ENCODE assay signal across 17 mouse cellular contexts in the genomic region with DNA sequence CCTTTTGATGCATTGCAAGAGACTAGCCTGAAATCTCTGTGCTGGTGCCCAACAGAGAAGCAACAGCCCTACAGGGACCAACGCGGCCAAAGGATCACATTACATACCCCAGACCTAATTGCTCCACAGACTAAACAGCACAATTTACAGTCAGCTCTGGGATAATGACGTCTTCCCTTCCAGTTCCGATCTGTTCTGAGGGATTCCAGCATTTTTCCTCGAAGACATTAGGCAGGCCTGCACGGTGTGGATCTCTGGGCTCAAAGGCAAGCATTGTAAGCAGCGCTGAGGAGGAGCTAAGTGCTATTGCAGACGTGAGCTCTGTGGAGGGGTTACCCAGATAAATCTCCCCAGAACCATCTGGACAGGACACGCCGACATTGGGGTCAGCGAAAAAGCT. TPM values are rescaled to one million over a fixed set of nuclear protein-coding genes. Genes with fewer than 3 reads are reported as not detected.
DNase-seq lines count a peak whose midpoint lies in the region; ATAC-seq and TF ChIP-seq lines count a peak whose summit lies in the region.
"Had no signal": no experiment of that assay in that cellular context is flagged by ENCODE, and none has a peak within 500 bp of the region (broad histone marks: within the 10 kb centered on the region; RNA-seq: fewer than 3 reads in every experiment).

No protein-coding gene starts in this region.

- TF ChIP-seq POLR2A in limb, embryonic 14.5 days (IDR thresholded peaks at IDR 0.05; ENCODE audit: borderline replicate concordance, extremely low read depth, insufficient read depth, insufficient read length), result no peak

- no peaks in the 10 kb centered on the region for H3K36me3 ChIP-seq in intestine, embryonic 15.5 days
- H3K36me3 ChIP-seq in intestine, embryonic 16.5 days (ENCODE audit: control insufficient read depth, insufficient read depth, low read length), result no peaks in the 10 kb centered on the region
- H3K36me3 ChIP-seq in embryonic facial prominence, embryonic 11.5 days (replicated peaks; ENCODE audit: control insufficient read depth, insufficient read depth, low read depth, low read length), result no peaks in the 10 kb centered on the region
- no peaks in the 10 kb centered on the region for H3K36me3 ChIP-seq in limb, embryonic 14.5 days (ENCODE audit: control insufficient read depth, insufficient read depth, low read length)
- H3K36me3 ChIP-seq in forebrain, embryonic 12.5 days (replicated peaks), result no peaks in the 10 kb centered on the region
- H3K36me3 ChIP-seq: hindbrain, embryonic 15.5 days; neural tube, embryonic 12.5 days had no signal

- no peak overlapping the region for H3K27ac ChIP-seq in intestine, embryonic 15.5 days
- H3K27ac ChIP-seq in intestine, embryonic 16.5 days (ENCODE audit: low read length), result no peak overlapping the region
- H3K27ac ChIP-seq in embryonic facial prominence, embryonic 11.5 days (replicated peaks; ENCODE audit: low read depth, low read length), result no peak overlapping the region
- H3K27ac ChIP-seq in limb, embryonic 14.5 days (replicated peaks; ENCODE audit: low read depth, low read length), result no peak overlapping the region
- H3K27ac ChIP-seq in forebrain, embryonic 12.5 days, result no peak overlapping the region
- H3K27ac ChIP-seq: hindbrain, embryonic 15.5 days; neural tube, embryonic 12.5 days had no signal

- no peak overlapping the region for H3K4me3 ChIP-seq in intestine, embryonic 15.5 days (replicated peaks)
- no peak overlapping the region for H3K4me3 ChIP-seq in intestine, embryonic 16.5 days (ENCODE audit: low read length)
- H3K4me3 ChIP-seq in embryonic facial prominence, embryonic 11.5 days (ENCODE audit: low read depth, low read length), result no peak overlapping the region
- no peak overlapping the region for H3K4me3 ChIP-seq in limb, embryonic 14.5 days (replicated peaks; ENCODE audit: low read length)
- H3K4me3 ChIP-seq in forebrain, embryonic 12.5 days (replicated peaks), result no peak overlapping the region
- H3K4me3 ChIP-seq: hindbrain, embryonic 15.5 days; neural tube, embryonic 12.5 days had no signal

- H3K27me3 ChIP-seq in intestine, embryonic 15.5 days (replicated peaks), result no peaks in the 10 kb centered on the region
- H3K27me3 ChIP-seq in intestine, embryonic 16.5 days (replicated peaks; ENCODE audit: control insufficient read depth, insufficient read depth, low read length), result no peaks in the 10 kb centered on the region
- no peaks in the 10 kb centered on the region for H3K27me3 ChIP-seq in embryonic facial prominence, embryonic 11.5 days (ENCODE audit: control insufficient read depth, insufficient read depth, low read length)
- H3K27me3 ChIP-seq in limb, embryonic 14.5 days (ENCODE audit: control insufficient read depth, insufficient read depth, low read length), result no peaks in the 10 kb centered on the region
- no peaks in the 10 kb centered on the region for H3K27me3 ChIP-seq in forebrain, embryonic 12.5 days
- H3K27me3 ChIP-seq: hindbrain, embryonic 15.5 days; neural tube, embryonic 12.5 days; Patski had no signal

- peak; percentile 14 for DNase-seq in MN1 (ENCODE audit: low spot score)
- DNase-seq in embryonic facial prominence, embryonic 11.5 days (ENCODE audit: low spot score), result peak; percentile 66
- no peak for DNase-seq in limb, embryonic 14.5 days (ENCODE audit: low spot score)
- DNase-seq in retina, postnatal 1 day, result no peak
- no peak for DNase-seq in ovary, adult 18-20 months (ENCODE audit: low spot score)
- DNase-seq: adrenal gland, postnatal 36 days; cerebellum, postnatal 10 days; heart, postnatal 10 days; liver, postnatal 0 days; midbrain, embryonic 14.5 days had no signal

- H3K4me1 ChIP-seq in intestine, embryonic 15.5 days (replicated peaks), result no peaks in the 10 kb centered on the region
- no peaks in the 10 kb centered on the region for H3K4me1 ChIP-seq in intestine, embryonic 16.5 days (ENCODE audit: control insufficient read depth, insufficient read depth, low read length)
- H3K4me1 ChIP-seq in embryonic facial prominence, embryonic 11.5 days (ENCODE audit: control insufficient read depth, insufficient read depth, low read length), result no peaks in the 10 kb centered on the region
- peaks cover 6% of the 10 kb centered on the region for H3K4me1 ChIP-seq in limb, embryonic 14.5 days (ENCODE audit: control insufficient read depth, insufficient read depth, low read length)
- H3K4me1 ChIP-seq in forebrain, embryonic 12.5 days, result no peaks in the 10 kb centered on the region
- H3K4me1 ChIP-seq: hindbrain, embryonic 15.5 days; neural tube, embryonic 12.5 days had no signal

- peak; percentile 73 for ATAC-seq in intestine, embryonic 15.5 days
- no peak for ATAC-seq in intestine, embryonic 16.5 days
- ATAC-seq in embryonic facial prominence, embryonic 11.5 days (replicated peaks; ENCODE audit: insufficient number of reproducible peaks, low FRiP score, low TSS enrichment, low read depth), result no peak; the same call in 1 of the 2 replicates
- ATAC-seq in limb, embryonic 14.5 days (ENCODE audit: low FRiP score, low read depth), result peak; percentile 26; the same call in 1 of the 2 replicates
- ATAC-seq in forebrain, embryonic 12.5 days (ENCODE audit: low FRiP score), result no peak
- ATAC-seq: forebrain, embryonic 14.5 days; liver, postnatal 0 days; Patski had no signal

- 27% methylated on average over 11 of the region's 11 CpGs for WGBS in intestine, embryonic 15.5 days
- WGBS in intestine, embryonic 16.5 days, result 43% methylated on average over 11 of the region's 11 CpGs
- WGBS in embryonic facial prominence, embryonic 11.5 days, result 47% methylated on average over 11 of the region's 11 CpGs
- WGBS in limb, embryonic 14.5 days, result 12% methylated on average over 11 of the region's 11 CpGs
- WGBS in forebrain, embryonic 12.5 days, result 83% methylated on average over 11 of the region's 11 CpGs

- H3K9me3 ChIP-seq in intestine, embryonic 15.5 days, result no peaks in the 10 kb centered on the region
- H3K9me3 ChIP-seq in intestine, embryonic 16.5 days (ENCODE audit: control insufficient read depth, low read length), result no peaks in the 10 kb centered on the region
- H3K9me3 ChIP-seq in embryonic facial prominence, embryonic 11.5 days (replicated peaks; ENCODE audit: control insufficient read depth, low read length), result no peaks in the 10 kb centered on the region
- H3K9me3 ChIP-seq in limb, embryonic 14.5 days (ENCODE audit: control insufficient read depth, low read length), result no peaks in the 10 kb centered on the region
- H3K9me3 ChIP-seq in forebrain, embryonic 12.5 days, result no peaks in the 10 kb centered on the region
- H3K9me3 ChIP-seq: hindbrain, embryonic 15.5 days; neural tube, embryonic 12.5 days had no signal

- no peak overlapping the region for H3K9ac ChIP-seq in intestine, embryonic 15.5 days
- no peak overlapping the region for H3K9ac ChIP-seq in intestine, embryonic 16.5 days (ENCODE audit: low read depth, low read length)
- no peak overlapping the region for H3K9ac ChIP-seq in embryonic facial prominence, embryonic 11.5 days (replicated peaks; ENCODE audit: low read length)
- H3K9ac ChIP-seq in limb, embryonic 14.5 days (ENCODE audit: low read depth, low read length, severe bottlenecking), result no peak overlapping the region
- H3K9ac ChIP-seq in forebrain, embryonic 12.5 days, result no peak overlapping the region
- H3K9ac ChIP-seq: hindbrain, embryonic 15.5 days; liver, postnatal 0 days; neural tube, embryonic 12.5 days had no signal

- no peak overlapping the region for H3K4me2 ChIP-seq in intestine, embryonic 15.5 days (replicated peaks)
- no peak overlapping the region for H3K4me2 ChIP-seq in intestine, embryonic 16.5 days (ENCODE audit: low read depth, low read length)
- H3K4me2 ChIP-seq in embryonic facial prominence, embryonic 11.5 days (ENCODE audit: low read depth, low read length), result no peak overlapping the region
- no peak overlapping the region for H3K4me2 ChIP-seq in limb, embryonic 14.5 days (replicated peaks; ENCODE audit: low read depth, low read length, severe bottlenecking)
- H3K4me2 ChIP-seq in forebrain, embryonic 12.5 days, result no peak overlapping the region
- H3K4me2 ChIP-seq: hindbrain, embryonic 15.5 days; neural tube, embryonic 12.5 days had no signal

RNA-seq across cellular contexts. Expression of a gene that starts 18.3 kb away (rescaled TPM):
- 3.7 and 3.9 TPM in 2 replicates for polyA plus RNA-seq in intestine, embryonic 15.5 days (2015; fragmentation: Nextera tagmentation; extraction: Ambion mirVana)
- 3.3 and 3.5 TPM in 2 replicates for polyA plus RNA-seq in intestine, embryonic 16.5 days (2015; fragmentation: Nextera tagmentation; extraction: Ambion mirVana)
- polyA plus RNA-seq in embryonic facial prominence, embryonic 11.5 days (2014; fragmentation: Nextera tagmentation; extraction: Ambion mirVana), result 7.0 TPM in 2 replicates
- polyA plus RNA-seq in limb, embryonic 14.5 days (2012; rRNA removed), result 30.0 and 34.0 TPM in 2 replicates
- 8.7 and 11.6 TPM in 2 replicates for polyA plus RNA-seq in limb, embryonic 14.5 days (2014; fragmentation: Nextera tagmentation; extraction: Ambion mirVana)
- polyA plus RNA-seq in forebrain, embryonic 12.5 days (2016; fragmentation: Nextera tagmentation; extraction: Ambion mirVana), result 1.5 and 2.0 TPM in 2 replicates

RNA-seq across cellular contexts. Expression of a gene that starts 32.5 kb away (rescaled TPM):
- polyA plus RNA-seq in intestine, embryonic 15.5 days (2015; fragmentation: Nextera tagmentation; extraction: Ambion mirVana), result 0.97 and 1.1 TPM in 2 replicates
- 1.1 and 1.2 TPM in 2 replicates for polyA plus RNA-seq in intestine, embryonic 16.5 days (2015; fragmentation: Nextera tagmentation; extraction: Ambion mirVana)
- polyA plus RNA-seq in embryonic facial prominence, embryonic 11.5 days (2014; fragmentation: Nextera tagmentation; extraction: Ambion mirVana), result 1.9 and 3.1 TPM in 2 replicates
- 0.78 and 1.1 TPM in 2 replicates for polyA plus RNA-seq in limb, embryonic 14.5 days (2012; rRNA removed)
- 1.1 and 1.9 TPM in 2 replicates for polyA plus RNA-seq in limb, embryonic 14.5 days (2014; fragmentation: Nextera tagmentation; extraction: Ambion mirVana)
- 2.8 and 3.1 TPM in 2 replicates for polyA plus RNA-seq in forebrain, embryonic 12.5 days (2016; fragmentation: Nextera tagmentation; extraction: Ambion mirVana)
- polyA plus RNA-seq: liver, postnatal 0 days had no signal

Comparison
In these comparisons a context has a peak if more than half of its experiments do, and no peak if none do; other contexts are left out.
1. ATAC-seq: peak in intestine, embryonic 15.5 days (single experiment) and limb, embryonic 14.5 days (single experiment); none in intestine, embryonic 16.5 days (single experiment), embryonic facial prominence, embryonic 11.5 days (single experiment) and forebrain, embryonic 12.5 days (single experiment).
2. DNase-seq: peak in MN1 (single experiment) and embryonic facial prominence, embryonic 11.5 days (single experiment); none in limb, embryonic 14.5 days (single experiment), retina, postnatal 1 day (single experiment) and ovary, adult 18-20 months (single experiment).